25 mouse cellular contexts compared by ENCODE assay signal in the genomic region with DNA sequence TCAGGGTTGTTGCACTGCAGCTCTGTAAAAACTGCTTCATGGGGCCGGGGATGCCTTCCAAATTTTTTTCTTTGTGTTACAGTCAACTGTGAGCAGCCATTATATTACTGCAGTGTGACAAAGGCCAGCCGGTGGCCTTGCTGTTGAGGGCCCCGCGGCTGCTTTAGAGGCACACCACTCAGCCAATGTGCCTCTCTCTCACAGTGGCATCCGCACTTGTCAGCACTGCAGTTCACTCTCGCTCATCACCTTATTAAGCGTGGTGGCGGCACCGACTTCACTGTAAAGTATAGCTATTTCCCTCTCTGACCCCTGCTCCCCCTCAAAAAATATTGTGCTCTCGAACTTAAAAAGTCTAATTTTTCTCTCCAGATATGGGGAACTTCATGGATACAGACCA.
A peak's percentile ranks its signal among the peaks of the same experiment; 100 is the strongest.
DNase-seq lines count a peak whose midpoint lies in the region; ATAC-seq and TF ChIP-seq lines count a peak whose summit lies in the region.
"Had no signal": no experiment of that assay in that cellular context is flagged by ENCODE, and none has a peak within 500 bp of the region (broad histone marks: within the 10 kb centered on the region; RNA-seq: fewer than 3 reads in every experiment).

No protein-coding gene starts in this region.

- H3K27me3 ChIP-seq in heart, embryonic 10.5 days (ENCODE audit: insufficient read depth, poor library complexity, severe bottlenecking), result no peaks in the 10 kb centered on the region
- H3K27me3 ChIP-seq in heart, embryonic 14.5 days (ENCODE audit: control insufficient read depth, insufficient read depth, low read length), result no peaks in the 10 kb centered on the region
- no peaks in the 10 kb centered on the region for H3K27me3 ChIP-seq in lung, embryonic 14.5 days (ENCODE audit: insufficient read depth, low read length)
- no peaks in the 10 kb centered on the region for H3K27me3 ChIP-seq in limb, embryonic 10.5 days (ENCODE audit: low read depth, poor library complexity, severe bottlenecking)
- H3K27me3 ChIP-seq: CH12.LX; embryonic facial prominence, embryonic 15.5 days; hindbrain, embryonic 12.5 days; intestine, embryonic 15.5 days; kidney, embryonic 15.5 days; Patski had no signal

- no peaks in the 10 kb centered on the region for H3K9me3 ChIP-seq in heart, embryonic 10.5 days
- H3K9me3 ChIP-seq in heart, embryonic 14.5 days (ENCODE audit: control insufficient read depth, low read length), result no peaks in the 10 kb centered on the region
- no peaks in the 10 kb centered on the region for H3K9me3 ChIP-seq in lung, embryonic 14.5 days (ENCODE audit: low read depth, low read length)
- no peaks in the 10 kb centered on the region for H3K9me3 ChIP-seq in limb, embryonic 10.5 days (replicated peaks)
- H3K9me3 ChIP-seq: embryonic facial prominence, embryonic 15.5 days; forebrain, embryonic 10.5 days; hindbrain, embryonic 12.5 days; intestine, embryonic 15.5 days; kidney, embryonic 15.5 days had no signal

- peak; percentile 78; the same call in 1 of the 2 replicates for ATAC-seq in heart, embryonic 14.5 days (ENCODE audit: insufficient number of reproducible peaks, insufficient read depth, low FRiP score, low read depth)
- ATAC-seq in lung, embryonic 14.5 days (ENCODE audit: insufficient read depth), result no peak
- ATAC-seq: activated CD4-positive, CD25-positive, alpha-beta regulatory T cell, adult 4 months; hindbrain, postnatal 0 days; intestine, embryonic 15.5 days; Patski had no signal

- peak; percentile 79 for DNase-seq in heart, embryonic 10.5 days (ENCODE audit: low spot score)
- DNase-seq in heart, postnatal 25 days (ENCODE audit: low spot score), result no peak
- DNase-seq in heart, postnatal 10 days, result no peak
- peak; percentile 26 for DNase-seq in lung, embryonic 14.5 days
- DNase-seq in lung, postnatal 36 days, result no peak
- DNase-seq in limb, embryonic 10.5 days (ENCODE audit: low spot score), result no peak
- no peak for DNase-seq in cerebellum, postnatal 36 days
- DNase-seq: adrenal gland, postnatal 14 days; cerebellum, adult 18-20 months; cerebellum, postnatal 10 days; gastrocnemius, adult 2 months; gastrocnemius, postnatal 25 days; kidney, adult 2 months; kidney, postnatal 14 days had no signal

- no peaks in the 10 kb centered on the region for H3K36me3 ChIP-seq in heart, embryonic 10.5 days
- no peaks in the 10 kb centered on the region for H3K36me3 ChIP-seq in heart, embryonic 14.5 days (ENCODE audit: control insufficient read depth, insufficient read depth, low read length)
- H3K36me3 ChIP-seq in lung, embryonic 14.5 days (ENCODE audit: insufficient read depth), result no peaks in the 10 kb centered on the region
- no peaks in the 10 kb centered on the region for H3K36me3 ChIP-seq in limb, embryonic 10.5 days
- H3K36me3 ChIP-seq: embryonic facial prominence, embryonic 15.5 days; forebrain, embryonic 10.5 days; hindbrain, embryonic 12.5 days; intestine, embryonic 15.5 days; kidney, embryonic 15.5 days had no signal

- peak overlapping the region; percentile 48 for H3K4me2 ChIP-seq in heart, embryonic 14.5 days (ENCODE audit: low read length)
- no peak overlapping the region for H3K4me2 ChIP-seq in lung, embryonic 14.5 days
- H3K4me2 ChIP-seq: embryonic facial prominence, embryonic 15.5 days; hindbrain, embryonic 12.5 days; intestine, embryonic 15.5 days; kidney, embryonic 15.5 days had no signal

- peak overlapping the region; percentile 72 for H3K27ac ChIP-seq in heart, embryonic 10.5 days
- H3K27ac ChIP-seq in heart, embryonic 14.5 days (replicated peaks in 1 of 2; ENCODE audit: control insufficient read depth in 1 of 2, insufficient read depth in 1 of 2, low read depth in 2 of 2, low read length in 2 of 2), result peak overlapping the region; percentile 43 to 67; a peak in 3 of 4 replicates
- H3K27ac ChIP-seq in lung, embryonic 14.5 days (ENCODE audit: low read depth), result no peak overlapping the region
- H3K27ac ChIP-seq in limb, embryonic 10.5 days, result 0 out of 2 replicates have a peak overlapping the region, but pooled peaks have one; percentile 10
- H3K27ac ChIP-seq: embryonic facial prominence, embryonic 15.5 days; forebrain, embryonic 10.5 days; gastrocnemius, adult 2 months; hindbrain, embryonic 12.5 days; hindbrain, postnatal 0 days; intestine, embryonic 15.5 days; kidney, embryonic 15.5 days had no signal

- H3K9ac ChIP-seq in heart, embryonic 14.5 days (ENCODE audit: low read length), result no peak overlapping the region
- H3K9ac ChIP-seq in lung, embryonic 14.5 days, result no peak overlapping the region
- H3K9ac ChIP-seq: embryonic facial prominence, embryonic 15.5 days; hindbrain, embryonic 12.5 days; intestine, embryonic 15.5 days; kidney, embryonic 15.5 days had no signal

- H3K4me1 ChIP-seq in heart, embryonic 10.5 days, result peaks cover 31% of the 10 kb centered on the region
- H3K4me1 ChIP-seq in heart, embryonic 14.5 days (ENCODE audit: control insufficient read depth in 2 of 2, insufficient read depth in 2 of 2, low read length in 2 of 2), result peaks cover 11 to 23% of the 10 kb centered on the region in 2 experiments
- no peaks in the 10 kb centered on the region for H3K4me1 ChIP-seq in lung, embryonic 14.5 days (ENCODE audit: insufficient read depth)
- peaks cover 35% of the 10 kb centered on the region for H3K4me1 ChIP-seq in limb, embryonic 10.5 days
- H3K4me1 ChIP-seq: embryonic facial prominence, embryonic 15.5 days; intestine, embryonic 15.5 days had no signal

- TF ChIP-seq CTCF in lung, embryonic 14.5 days (IDR thresholded peaks at IDR 0.05; ENCODE audit: low read depth), result no peak

- 41% methylated on average over 10 of the region's 10 CpGs for WGBS in heart, embryonic 10.5 days
- 26% methylated on average over 10 of the region's 10 CpGs for WGBS in heart, embryonic 14.5 days
- 43% methylated on average over 10 of the region's 10 CpGs for WGBS in lung, embryonic 14.5 days
- WGBS in limb, embryonic 10.5 days, result 68% methylated on average over 10 of the region's 10 CpGs

- intact Hi-C loops in heart, postnatal 25 days (cut with DNase I), result no loop called here
- intact Hi-C loops in heart, postnatal 10 days (cut with DNase I), result no loop called here

- no peak overlapping the region for H3K4me3 ChIP-seq in heart, embryonic 10.5 days
- H3K4me3 ChIP-seq in heart, embryonic 14.5 days (ENCODE audit: control insufficient read depth in 1 of 2, insufficient read depth in 1 of 2, low read depth in 1 of 2, low read length in 2 of 2), result no peak overlapping the region
- no peak overlapping the region for H3K4me3 ChIP-seq in lung, embryonic 14.5 days (ENCODE audit: low read depth, low read length)
- no peak overlapping the region for H3K4me3 ChIP-seq in limb, embryonic 10.5 days
- H3K4me3 ChIP-seq: embryonic facial prominence, embryonic 15.5 days; erythroblast, embryonic 14.5 days; forebrain, embryonic 10.5 days; gastrocnemius, adult 2 months; hindbrain, embryonic 12.5 days; intestine, embryonic 15.5 days; kidney, embryonic 15.5 days had no signal

Comparison
In these comparisons a context has a peak if more than half of its experiments do, and no peak if none do; other contexts are left out.
1. DNase-seq: peak in heart, embryonic 10.5 days (single experiment) and lung, embryonic 14.5 days (single experiment); none in heart, postnatal 25 days (single experiment), heart, postnatal 10 days (0 of 2), lung, postnatal 36 days (single experiment), limb, embryonic 10.5 days (single experiment) and cerebellum, postnatal 36 days (0 of 2).